Mouse (Mus musculus) cerebellum, adult 18-20 months (tissue): ENCODE results near the gene Pqlc2.

Source experiments
- DNase-seq, 2 experiments: peaks; one replicate each; pipeline ENCODE4 v3.0.0; 2021

Gene Pqlc2

DNA sequence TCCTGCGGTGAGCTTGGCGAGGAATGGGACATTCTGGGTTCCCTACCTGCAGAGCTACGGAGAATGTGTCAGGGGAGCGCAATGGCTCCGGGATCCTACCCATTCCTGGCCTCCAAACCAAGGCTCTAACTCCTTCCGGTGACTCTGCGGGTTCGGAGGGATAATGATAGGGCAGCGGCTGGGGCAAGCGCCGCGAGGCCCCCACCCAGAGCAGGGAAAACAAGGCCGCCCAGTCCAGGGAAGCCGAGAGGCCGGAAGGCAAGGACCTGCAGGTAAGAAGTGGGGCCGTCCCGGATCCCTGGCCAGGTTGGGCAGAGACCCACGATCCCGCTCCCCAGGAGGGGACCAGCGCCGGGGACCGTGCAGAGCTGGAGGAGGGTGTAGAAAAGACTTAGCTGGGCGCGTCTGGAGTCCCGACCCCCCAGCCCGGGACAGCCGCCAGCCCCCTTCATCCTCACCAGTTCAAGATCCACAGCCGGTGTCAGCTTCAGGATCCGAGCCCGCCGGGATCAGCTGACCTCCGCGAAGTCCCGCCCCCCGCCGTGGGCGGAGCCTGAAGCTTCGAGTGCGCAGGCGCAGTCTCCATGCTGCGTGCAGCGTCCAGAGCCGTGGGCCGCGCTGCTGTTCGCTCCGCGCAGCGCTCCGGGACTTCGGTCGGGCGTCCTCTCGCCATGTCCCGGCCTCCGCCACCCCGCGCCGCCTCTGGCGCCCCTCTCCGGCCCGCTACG is at the start of gene Pqlc2, which contains the start of gene Akr7a5:
Gene Pqlc2 (minus strand): TSS at position 538 of the 728 bp plus-strand sequence.
Gene Akr7a5 (plus strand): TSS at position 574 of the 728 bp plus-strand sequence.
- DNase-seq, result peak; percentile 97 to 100

GRCm38 (mm10) chr4:139357211-139357610 is 46.7 kb upstream of the Pqlc2 start:
- DNase-seq, result no peak

DNA sequence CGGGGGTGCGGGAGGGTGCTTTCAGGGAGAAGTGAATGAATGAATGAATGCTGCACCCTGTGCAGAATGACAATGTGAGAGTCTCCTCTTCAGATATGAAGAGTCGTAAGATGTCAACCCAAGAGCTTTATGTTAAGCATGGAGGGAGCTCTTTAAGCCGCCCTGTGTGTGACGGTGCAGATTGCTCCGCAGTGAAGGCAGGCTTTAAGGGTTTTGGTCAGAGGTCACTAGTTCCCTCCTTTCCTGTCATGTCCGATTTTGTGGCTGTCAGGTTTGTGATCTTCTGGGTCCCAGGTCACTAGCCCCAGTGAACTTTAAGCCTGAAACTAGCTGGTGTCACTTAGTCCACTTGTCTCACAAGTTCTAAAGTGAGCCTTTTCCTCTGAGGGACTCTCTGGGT is 42.3 kb upstream of the Pqlc2 start:
- no peak for DNase-seq

GRCm38 (mm10) chr4:139351931-139352711 is 41.6 kb upstream of the Pqlc2 start, which contains the start of the genes Mrto4, Emc1 and Ubr4:
TSS of gene Mrto4 (minus strand) at chr4:139352576.
TSS of gene Emc1 (plus strand) at chr4:139352587.
TSS of gene Ubr4 (plus strand) at chr4:139352609.
- peak; percentile 87 to 88 for DNase-seq

GRCm38 (mm10) chr4:139345416-139346019 is 35.0 kb upstream of the Pqlc2 start:
- DNase-seq, result no peak

GRCm38 (mm10) chr4:139343718-139344117 is 33.2 kb upstream of the Pqlc2 start:
- DNase-seq, result peak; percentile 16 to 29

DNA sequence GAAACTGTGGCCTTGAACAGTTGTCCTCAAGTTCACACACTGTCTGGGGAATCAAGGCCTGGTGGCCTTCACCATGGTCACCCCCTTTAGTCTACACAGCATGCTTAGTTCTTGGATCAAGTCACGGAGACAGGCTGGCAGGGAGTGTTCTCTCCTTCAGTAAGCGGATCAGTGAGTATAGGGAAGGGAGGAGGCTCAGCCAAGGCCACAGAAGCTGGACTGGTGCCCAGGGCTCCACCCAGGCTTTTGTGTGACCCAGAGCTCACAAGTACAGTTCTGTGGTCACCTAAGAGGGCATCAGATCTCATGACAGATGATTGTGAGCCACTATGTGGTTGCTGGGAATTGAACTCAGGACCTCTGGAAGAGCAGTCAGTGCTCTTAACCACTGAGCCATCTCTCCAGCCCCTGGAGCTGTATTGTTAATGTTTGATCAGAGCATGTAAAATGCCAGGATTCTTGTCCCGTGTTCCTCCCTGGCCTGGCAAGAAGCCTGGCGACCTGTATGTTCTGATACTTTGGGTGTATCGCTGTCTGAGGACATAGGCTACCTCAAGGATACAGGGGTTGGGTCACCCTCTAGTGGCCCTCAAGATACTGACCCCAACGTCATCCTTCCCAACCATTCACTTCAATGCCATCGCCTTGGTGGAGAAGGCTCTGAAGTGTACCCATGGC is 31.2 kb upstream of the Pqlc2 start:
- DNase-seq, result no peak

DNA sequence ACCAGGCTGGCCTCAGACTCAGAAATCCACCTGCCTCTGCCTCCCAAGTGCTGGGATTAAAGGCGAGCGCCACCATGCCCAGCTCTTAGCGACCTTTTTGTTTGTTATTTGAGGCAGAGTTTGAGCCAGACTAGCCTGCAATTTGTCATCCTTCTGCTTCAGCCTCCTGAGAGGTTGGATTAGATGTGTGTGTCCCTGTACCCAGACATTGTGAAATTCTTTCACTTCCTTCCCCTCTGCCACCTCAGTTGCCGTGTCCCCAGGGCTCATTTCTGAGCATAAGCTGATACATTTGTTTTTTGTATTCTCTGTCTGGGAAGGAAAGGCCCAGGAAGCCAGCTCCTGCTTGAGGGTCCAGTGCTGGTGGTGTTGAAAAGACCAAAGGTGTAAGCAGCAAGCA is 30.3 kb upstream of the Pqlc2 start:
- DNase-seq, result no peak

DNA sequence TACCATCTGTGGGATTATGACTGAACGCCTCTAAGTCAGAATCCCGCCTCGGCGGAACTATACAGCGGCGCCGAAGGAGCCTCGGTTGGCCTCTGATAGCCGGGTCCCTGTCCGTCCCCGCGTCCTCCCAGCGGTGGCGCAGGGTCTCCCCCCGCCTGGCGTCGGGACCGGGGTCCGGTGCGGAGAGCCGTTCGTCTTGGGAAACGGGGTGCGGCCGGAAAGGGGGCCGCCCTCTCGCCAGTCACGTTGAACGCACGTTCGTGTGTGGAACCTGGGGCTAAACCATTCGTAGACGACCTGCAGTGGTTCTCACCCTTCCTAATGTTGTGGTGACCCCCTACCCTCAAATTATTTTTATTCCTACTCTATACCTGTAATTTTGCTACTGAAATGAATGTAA is 27.6 kb upstream of the Pqlc2 start:
- no peak for DNase-seq

DNA sequence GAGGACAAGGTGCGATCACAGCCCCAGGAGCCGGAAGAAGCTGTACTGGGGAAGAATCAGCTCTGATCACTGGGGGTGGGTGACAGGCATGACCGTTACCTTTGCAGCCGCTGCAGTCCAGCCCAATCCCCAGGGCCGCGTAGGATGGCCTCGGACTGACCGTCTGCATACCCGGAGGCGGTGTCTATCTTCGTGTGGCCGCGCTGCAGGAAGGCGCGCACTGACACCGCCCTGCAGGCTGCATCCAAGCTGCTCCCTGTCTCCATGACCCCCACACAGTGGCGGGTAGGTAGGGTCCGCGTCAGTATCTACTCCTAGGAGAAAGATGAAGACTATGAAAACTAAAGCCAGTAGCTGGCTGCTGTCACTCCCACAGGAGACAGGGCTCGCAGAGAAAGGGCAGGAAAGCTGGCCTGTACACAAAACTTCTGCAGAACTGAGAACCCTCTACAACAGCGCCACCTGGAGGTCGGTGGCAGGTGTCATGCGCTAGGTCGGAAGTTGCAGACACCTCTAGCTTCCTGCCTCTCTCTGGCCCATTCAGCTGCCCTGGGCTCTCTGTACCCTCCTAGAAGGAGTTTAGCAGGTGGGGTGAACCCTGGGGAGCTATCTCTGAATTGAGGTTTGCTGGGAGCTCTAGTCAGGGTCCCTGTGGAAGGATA is 26.4 kb upstream of the Pqlc2 start:
- DNase-seq, result peak; percentile 67 to 78

DNA sequence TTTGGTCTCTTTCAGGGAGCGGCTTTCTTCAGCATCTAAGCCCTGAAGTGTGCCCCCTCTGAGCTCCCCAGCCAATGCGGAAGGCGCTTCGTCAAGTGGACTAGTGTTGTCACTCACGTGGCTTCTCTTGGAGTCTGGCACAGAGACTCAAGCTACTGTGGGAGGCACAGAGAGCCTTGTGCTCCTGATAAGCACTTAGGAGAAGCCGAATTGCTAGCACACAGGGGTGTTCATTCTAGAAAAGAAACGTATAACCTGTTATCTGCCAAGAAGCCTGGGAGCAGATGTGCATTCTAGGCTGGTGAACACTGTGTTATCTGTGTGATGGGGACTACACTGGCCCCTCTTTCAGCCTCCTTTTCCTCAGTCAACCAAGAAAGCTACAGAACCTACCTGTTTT is 25.0 kb upstream of the Pqlc2 start:
- DNase-seq, result no peak

DNA sequence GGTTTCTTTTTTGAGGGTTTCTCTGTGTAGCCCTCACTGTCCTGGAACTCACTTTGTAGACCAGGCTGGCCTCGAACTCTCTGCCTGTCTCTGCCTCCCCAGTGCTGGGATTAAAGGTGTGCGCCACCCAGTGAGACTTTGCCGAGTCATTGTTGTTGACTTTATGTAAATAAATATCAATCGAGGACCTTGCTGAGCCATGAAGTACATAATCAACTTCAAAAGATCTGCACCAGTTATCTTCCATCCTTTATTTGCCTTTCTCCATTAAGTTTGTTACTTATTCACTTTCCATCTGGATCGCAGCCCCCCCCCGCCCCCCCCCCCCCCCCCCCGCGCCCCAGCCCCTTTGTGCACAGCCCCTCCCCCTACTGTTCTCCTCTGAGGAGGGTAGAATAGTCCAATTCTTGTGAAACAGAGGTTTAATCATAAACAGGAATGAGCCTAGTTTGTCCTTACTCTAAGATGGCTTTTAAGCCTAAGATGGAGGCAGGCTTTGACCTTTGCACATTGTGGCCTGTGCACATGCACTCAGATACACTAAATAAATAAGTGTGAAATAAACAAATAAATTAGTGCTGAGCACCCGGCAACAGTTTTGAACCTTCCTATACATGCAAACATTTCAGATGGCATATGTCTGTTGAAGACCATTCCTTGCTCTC is 24.3 kb upstream of the Pqlc2 start:
- DNase-seq, result no peak

- DNase-seq, result peak; percentile 35 to 48
Measured at GRCm38 (mm10) chr4:139330605-139331004, 20.1 kb upstream of the Pqlc2 start.

GRCm38 (mm10) chr4:139319740-139320139 is 9.2 kb upstream of the Pqlc2 start:
- no peak for DNase-seq

- no peak for DNase-seq
Measured at GRCm38 (mm10) chr4:139318449-139318848, 7.9 kb upstream of the Pqlc2 start.

DNA sequence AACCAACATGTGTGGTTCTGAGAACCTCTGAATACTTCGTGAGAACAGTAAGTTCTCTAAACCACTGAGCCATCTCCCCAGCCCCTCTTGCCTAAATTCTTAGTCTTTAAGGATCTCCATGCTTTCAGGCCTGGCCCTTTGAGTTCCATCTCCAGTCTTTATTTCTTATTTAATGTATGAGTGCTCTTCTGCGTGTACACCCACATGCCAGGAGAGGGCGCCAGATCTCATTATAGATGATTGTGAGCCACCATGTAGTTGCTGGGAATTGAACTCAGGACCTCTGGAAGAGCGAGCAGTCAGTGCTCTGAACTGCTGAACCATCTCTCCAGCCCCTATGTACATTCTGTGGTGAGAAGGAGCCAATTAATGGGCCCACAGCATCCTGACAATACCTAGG is 2.1 kb upstream of the Pqlc2 start:
- DNase-seq, result peak; percentile 31 to 48

GRCm38 (mm10) chr4:139311707-139312106 is 1.2 kb upstream of the Pqlc2 start:
- DNase-seq, result no peak

- no peak for DNase-seq
Measured at GRCm38 (mm10) chr4:139310899-139311701, 592 bp upstream of the Pqlc2 start.

- DNase-seq, result peak in 1 of 2 experiments; percentile 22
Measured at GRCm38 (mm10) chr4:139309651-139310050, 857 bp downstream of the Pqlc2 start.

GRCm38 (mm10) chr4:139307916-139308315 is 2.6 kb downstream of the Pqlc2 start:
- DNase-seq, result no peak

GRCm38 (mm10) chr4:139305521-139305920 is 5.0 kb downstream of the Pqlc2 start:
- no peak for DNase-seq
